Mouse (Mus musculus) G1E (cell line): ENCODE results near the gene Ccdc181. TPM values are rescaled to one million over a fixed set of nuclear protein-coding genes. Genes with fewer than 3 reads are reported as not detected.

Source experiments
- ATAC-seq: 2 replicates; pipeline ENCODE4 v1.8.0; 2016; ENCODE audit warnings: mild to moderate bottlenecking; ENCODE audit not compliant: insufficient number of reproducible peaks, poor library complexity, low FRiP score, severe bottlenecking; ENCODE audit errors: extremely low read depth
- DNase-seq: peaks from one replicate; pipeline ENCODE4 v3.0.0; 2012; ENCODE audit warnings: low spot score
- H3K27me3 ChIP-seq: 2 replicates; pipeline ENCODE4 v1.6.1; 2012; ENCODE audit warnings: mild to moderate bottlenecking, low read length, inconsistent platforms; ENCODE audit not compliant: insufficient read depth
- H3K36me3 ChIP-seq: replicated peaks from 2 replicates; pipeline ENCODE3; 2012; ENCODE audit warnings: mild to moderate bottlenecking, inconsistent platforms
- H3K4me1 ChIP-seq: 2 replicates; pipeline ENCODE4 v1.6.1; 2012; ENCODE audit warnings: low read depth, low read length, inconsistent platforms, mixed read lengths; ENCODE audit not compliant: insufficient read depth
- H3K4me3 ChIP-seq: 2 replicates; pipeline ENCODE4 v1.5.1; 2012; ENCODE audit warnings: low read depth, mild to moderate bottlenecking, inconsistent platforms, low read length, moderate library complexity, mixed read lengths
- H3K9me3 ChIP-seq: replicated peaks from 2 replicates; pipeline ENCODE4 v1.6.1; 2012; ENCODE audit warnings: inconsistent platforms
- CTCF ChIP-seq: IDR thresholded peaks from 2 replicates; pipeline ENCODE4 v1.5.1; 2012; ENCODE audit warnings: low read depth, low read length, inconsistent platforms, mixed read lengths
- GATA1 ChIP-seq: IDR thresholded peaks from 2 replicates; pipeline ENCODE4 v1.6.1; 2012; ENCODE audit warnings: borderline replicate concordance, low read length, inconsistent platforms, mixed read lengths
- GATA2 ChIP-seq: IDR thresholded peaks from 2 replicates; pipeline ENCODE4 v1.6.1; 2012; ENCODE audit warnings: low read depth, low read length, inconsistent platforms, borderline replicate concordance
- POLR2AphosphoS5 ChIP-seq: IDR thresholded peaks from 2 replicates; pipeline ENCODE4 v1.6.1; 2012; ENCODE audit warnings: low read depth, low read length, inconsistent platforms; ENCODE audit not compliant: insufficient replicate concordance
- TAL1 ChIP-seq: conservative IDR thresholded peaks from 2 replicates; pipeline ENCODE4 v1.6.1; 2012; ENCODE audit warnings: low read depth, low read length, inconsistent platforms, mixed read lengths
- polyA plus RNA-seq: library from polyadenylated mRNA; stranded (reverse); fragments of >175 nt; gene quantifications from 2 replicates; pipeline ENCODE4 v1.2.3, GENCODE M21; 2012
- total RNA-seq, 2 experiments: library from RNA; stranded (forward) in 1 of 2; stranded (reverse) in 1 of 2; fragments of 200-1000 nt in 1 of 2; fragments of >200 nt in 1 of 2; fragmentation: Nextera tagmentation in 1 of 2; gene quantifications; 2 replicates each; pipeline ENCODE4 v1.2.3; 2014 to 2017

The Ccdc181 gene
- total and polyA plus RNA-seq, 3 experiments, result 2.9 to 24.9 (median 17.6) TPM

- TF ChIP-seq GATA2, result no peak
- TF ChIP-seq POLR2AphosphoS5, result no peak
- no peak for TF ChIP-seq GATA1
- TF ChIP-seq CTCF, result no peak
- no peak for TF ChIP-seq TAL1
- peaks cover 14% of the 10 kb centered on the region for H3K4me1 ChIP-seq
- ATAC-seq, result no peak
- DNase-seq, result no peak
- no peaks in the 10 kb centered on the region for H3K27me3 ChIP-seq
- H3K36me3 ChIP-seq, result peaks cover 21% of the 10 kb centered on the region
- no peaks in the 10 kb centered on the region for H3K9me3 ChIP-seq
- H3K4me3 ChIP-seq, result no peak overlapping the region
Measured at GRCm38 (mm10) chr1:164276552-164276951, 1.2 kb downstream of the Ccdc181 start.

- Histone ChIP-seq H3K4me3 (no peak overlapping the region), H3K4me1 (peaks cover 11% of the 10 kb centered on the region), H3K9me3 (no peaks in the 10 kb centered on the region), H3K36me3 (peaks cover 36% of the 10 kb centered on the region), H3K27me3 (no peaks in the 10 kb centered on the region)
- TF ChIP-seq CTCF (no peak), GATA1 (no peak), GATA2 (no peak), TAL1 (no peak), POLR2AphosphoS5 (no peak)
- ATAC-seq (no peak), DNase-seq (no peak)
Measured at GRCm38 (mm10) chr1:164279332-164279731, 3.9 kb downstream of the Ccdc181 start.

- H3K27me3 ChIP-seq, result no peaks in the 10 kb centered on the region
- ATAC-seq (no peak), DNase-seq (no peak)
- TF ChIP-seq GATA1 (no peak), POLR2AphosphoS5 (no peak), TAL1 (no peak), CTCF (no peak)
- H3K4me1 ChIP-seq, result no peaks in the 10 kb centered on the region
- H3K4me3 ChIP-seq, result no peak overlapping the region
- no peaks in the 10 kb centered on the region for H3K9me3 ChIP-seq
- peaks cover 52% of the 10 kb centered on the region for H3K36me3 ChIP-seq
Measured at GRCm38 (mm10) chr1:164284007-164284406, 8.6 kb downstream of the Ccdc181 start.

- DNase-seq (no peak), ATAC-seq (no peak)
- Histone ChIP-seq H3K36me3 (peaks cover 56% of the 10 kb centered on the region), H3K9me3 (no peaks in the 10 kb centered on the region), H3K4me3 (no peak overlapping the region), H3K4me1 (no peaks in the 10 kb centered on the region), H3K27me3 (no peaks in the 10 kb centered on the region)
- TF ChIP-seq GATA1 (no peak), POLR2AphosphoS5 (no peak), CTCF (no peak), GATA2 (no peak), TAL1 (no peak)
Measured at GRCm38 (mm10) chr1:164287406-164287805, 12.0 kb downstream of the Ccdc181 start.

GRCm38 (mm10) chr1:164292040-164292439 is 16.7 kb downstream of the Ccdc181 start:
- Histone ChIP-seq H3K27me3 (no peaks in the 10 kb centered on the region), H3K4me3 (no peak overlapping the region), H3K4me1 (peaks cover 2% of the 10 kb centered on the region; the same call in 1 of the 2 replicates), H3K9me3 (no peaks in the 10 kb centered on the region), H3K36me3 (peaks cover 67% of the 10 kb centered on the region)
- TF ChIP-seq GATA2 (no peak), GATA1 (no peak), TAL1 (no peak), CTCF (no peak), POLR2AphosphoS5 (no peak)
- ATAC-seq, result no peak
- no peak for DNase-seq

GRCm38 (mm10) chr1:164294071-164294470 is 18.7 kb downstream of the Ccdc181 start:
- Histone ChIP-seq H3K36me3 (peaks cover 75% of the 10 kb centered on the region), H3K4me1 (peaks cover 6% of the 10 kb centered on the region; the same call in 1 of the 2 replicates), H3K9me3 (no peaks in the 10 kb centered on the region), H3K4me3 (no peak overlapping the region), H3K27me3 (no peaks in the 10 kb centered on the region)
- no peak for DNase-seq
- ATAC-seq, result no peak
- no peak for TF ChIP-seq GATA1
- no peak for TF ChIP-seq GATA2
- TF ChIP-seq POLR2AphosphoS5, result no peak
- TF ChIP-seq TAL1, result no peak
- TF ChIP-seq CTCF, result no peak

GRCm38 (mm10) chr1:164296473-164296872 is 21.1 kb downstream of the Ccdc181 start:
- peaks cover 8% of the 10 kb centered on the region; the same call in 1 of the 2 replicates for H3K4me1 ChIP-seq
- ATAC-seq (no peak), DNase-seq (no peak)
- no peak overlapping the region for H3K4me3 ChIP-seq
- H3K36me3 ChIP-seq, result peaks cover 74% of the 10 kb centered on the region
- TF ChIP-seq GATA1, result no peak
- no peak for TF ChIP-seq POLR2AphosphoS5
- no peak for TF ChIP-seq CTCF
- H3K9me3 ChIP-seq, result no peaks in the 10 kb centered on the region
- no peaks in the 10 kb centered on the region for H3K27me3 ChIP-seq
